Mouse (Mus musculus): ENCODE data around the gene Cct2.
A peak's percentile ranks its signal among the peaks of the same experiment; 100 is the strongest.

The Cct2 gene

DNA sequence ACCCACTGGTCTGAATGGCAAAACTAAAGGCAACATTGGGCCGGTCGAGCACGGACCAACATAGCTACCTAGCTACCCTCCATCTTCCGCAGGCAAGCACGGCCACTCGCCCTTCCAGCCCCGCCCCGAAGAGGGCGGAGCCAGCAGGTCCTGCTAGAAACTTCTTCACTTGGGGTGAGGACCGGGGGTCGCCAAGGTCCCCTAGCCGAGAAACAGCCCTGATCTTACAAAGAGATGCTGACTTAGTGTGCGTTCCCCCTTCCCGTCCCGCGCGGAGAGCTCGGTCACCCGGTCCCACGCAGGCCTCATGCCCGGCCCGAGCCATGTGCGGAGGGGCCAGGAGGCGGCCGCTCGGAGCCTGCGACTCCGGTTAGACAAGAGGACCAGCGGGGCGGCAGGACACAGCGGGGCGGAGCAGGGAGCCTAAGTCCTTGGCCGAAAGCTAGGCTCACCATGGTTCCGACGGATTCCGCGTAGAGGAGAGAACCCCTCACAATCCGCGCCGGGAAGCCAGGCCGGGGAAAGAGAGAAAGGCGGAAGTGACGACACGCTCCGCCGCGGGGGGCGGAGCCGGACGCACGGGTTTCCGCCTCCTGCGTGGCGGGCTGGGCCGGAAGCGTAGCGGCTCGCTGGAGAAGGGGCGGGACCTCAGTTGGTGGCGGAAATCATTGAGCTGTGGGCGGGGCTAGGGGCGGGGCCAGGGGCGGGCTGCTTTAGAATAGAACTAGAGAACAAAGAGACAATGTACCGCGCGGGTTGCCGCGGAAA lies at the start of gene Cct2:
Gene Cct2 (minus strand): TSS at position 561 of the 768 bp plus-strand sequence.
- DNase-seq: peak; percentile 95

DNA sequence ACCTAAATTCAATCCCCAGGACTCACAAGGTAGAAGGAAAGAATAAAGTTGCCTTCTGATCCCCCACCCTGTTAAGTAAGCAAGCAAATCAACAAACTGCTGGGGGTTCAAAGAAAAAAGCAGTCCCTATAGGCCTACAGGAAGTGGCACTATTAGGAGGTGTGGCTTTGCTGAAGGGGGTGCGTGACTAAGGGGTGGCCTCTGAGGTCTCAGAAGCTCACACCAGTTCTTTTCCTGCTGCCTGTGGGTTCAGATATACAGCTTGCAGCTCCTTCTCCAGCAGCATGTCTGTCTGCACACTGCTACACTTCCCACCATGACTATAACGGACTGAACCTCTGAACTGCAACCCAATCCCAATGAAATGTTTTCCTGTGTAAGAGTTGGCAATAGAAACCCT lies 48.9 kb upstream of the Cct2 start:
- no peak for DNase-seq

DNA sequence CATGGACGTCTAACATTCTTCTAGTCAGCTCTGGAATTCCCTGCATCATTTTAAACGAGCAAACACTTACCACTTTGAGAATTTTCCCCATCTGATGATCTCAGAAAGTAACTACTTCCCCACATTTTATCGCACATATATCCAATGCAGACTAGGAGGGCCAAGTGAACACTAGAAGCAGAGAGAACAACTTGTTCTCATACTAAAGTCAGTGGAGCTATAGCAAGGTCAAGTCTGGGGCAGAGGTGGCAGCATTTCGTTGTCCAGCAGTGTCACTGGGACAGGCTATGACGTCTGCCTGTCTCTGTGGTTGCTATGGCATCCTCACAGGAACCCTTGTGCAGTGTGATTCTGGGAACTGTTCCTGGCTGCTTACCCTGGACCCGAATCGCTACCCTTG lies 47.8 kb upstream of the Cct2 start:
- DNase-seq: no peak

DNA sequence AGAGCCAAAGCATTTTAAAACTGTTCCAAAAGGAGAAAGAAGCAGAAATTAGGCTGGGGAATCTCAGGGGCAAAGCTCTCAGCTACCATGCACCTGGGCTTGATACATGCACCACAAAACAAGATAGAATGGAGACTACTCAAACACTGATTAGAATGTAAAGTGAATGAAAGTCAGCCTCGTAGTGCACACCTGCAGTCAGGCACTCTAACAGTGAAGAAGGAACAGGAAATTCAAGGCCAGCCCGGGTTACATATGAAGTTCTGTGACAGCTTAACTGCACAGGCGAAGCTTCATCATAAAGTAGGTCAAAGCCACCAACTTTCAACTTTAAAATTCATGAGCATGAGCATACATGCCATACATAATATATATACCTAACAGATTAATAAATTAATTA lies 46.7 kb upstream of the Cct2 start:
- no peak for DNase-seq

DNA sequence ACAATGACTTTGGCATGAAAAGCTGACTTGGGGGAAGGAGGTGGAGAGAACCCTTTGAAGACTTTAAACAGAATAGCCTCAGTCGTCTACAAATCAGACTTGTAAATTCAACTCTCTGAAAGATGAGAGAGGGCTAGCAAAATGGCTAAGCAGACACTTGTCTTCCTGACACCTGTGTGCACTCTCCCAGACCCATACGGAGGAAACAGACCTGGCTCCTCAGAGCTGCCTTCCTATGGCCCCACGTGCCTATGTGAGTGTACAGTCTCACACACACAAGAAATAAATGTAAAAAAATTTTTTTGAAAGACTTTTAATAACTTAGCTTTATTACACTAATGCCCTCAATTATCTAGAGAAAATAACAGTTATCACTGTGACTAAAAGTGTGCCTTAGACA lies 43.1 kb upstream of the Cct2 start:
- DNase-seq: no peak

DNA sequence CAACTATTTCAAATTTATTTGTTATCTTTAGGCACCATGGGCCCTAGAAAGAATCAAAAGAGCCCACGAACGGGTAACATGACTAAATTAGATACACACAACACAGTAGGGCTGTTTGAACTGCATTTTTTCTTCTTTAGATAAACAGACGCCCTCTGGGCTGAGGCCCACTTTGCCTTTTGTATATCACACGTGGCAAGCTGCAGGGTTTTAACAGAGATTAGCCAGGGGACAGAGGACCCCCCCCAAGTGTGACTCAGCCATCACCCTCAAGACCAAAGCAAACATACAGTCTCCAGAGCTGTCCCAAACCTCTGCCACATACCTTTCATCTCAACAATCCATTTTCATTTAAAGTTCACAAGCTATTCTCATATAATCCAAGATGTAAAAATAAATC lies 42.6 kb upstream of the Cct2 start:
- DNase-seq: no peak

DNA sequence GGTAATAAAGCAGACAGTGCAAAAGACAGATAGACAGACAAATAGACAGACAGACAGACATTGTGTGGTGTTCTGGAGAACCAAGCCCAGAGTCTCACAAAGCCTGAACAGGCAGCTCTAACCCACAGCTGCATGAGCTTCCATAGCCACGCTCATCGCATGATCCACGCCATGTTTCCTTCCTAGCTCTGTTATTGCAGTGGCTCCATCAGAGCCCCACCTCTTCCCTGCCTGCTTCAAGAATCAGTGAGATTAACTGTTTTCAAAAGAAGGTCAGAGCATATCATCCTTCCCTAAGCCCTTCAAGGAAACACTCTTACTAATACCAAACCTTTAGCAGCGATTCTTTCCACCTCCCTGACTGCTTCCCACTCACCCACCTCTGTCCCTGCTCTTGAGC lies 41.4 kb upstream of the Cct2 start:
- no peak for DNase-seq

DNA sequence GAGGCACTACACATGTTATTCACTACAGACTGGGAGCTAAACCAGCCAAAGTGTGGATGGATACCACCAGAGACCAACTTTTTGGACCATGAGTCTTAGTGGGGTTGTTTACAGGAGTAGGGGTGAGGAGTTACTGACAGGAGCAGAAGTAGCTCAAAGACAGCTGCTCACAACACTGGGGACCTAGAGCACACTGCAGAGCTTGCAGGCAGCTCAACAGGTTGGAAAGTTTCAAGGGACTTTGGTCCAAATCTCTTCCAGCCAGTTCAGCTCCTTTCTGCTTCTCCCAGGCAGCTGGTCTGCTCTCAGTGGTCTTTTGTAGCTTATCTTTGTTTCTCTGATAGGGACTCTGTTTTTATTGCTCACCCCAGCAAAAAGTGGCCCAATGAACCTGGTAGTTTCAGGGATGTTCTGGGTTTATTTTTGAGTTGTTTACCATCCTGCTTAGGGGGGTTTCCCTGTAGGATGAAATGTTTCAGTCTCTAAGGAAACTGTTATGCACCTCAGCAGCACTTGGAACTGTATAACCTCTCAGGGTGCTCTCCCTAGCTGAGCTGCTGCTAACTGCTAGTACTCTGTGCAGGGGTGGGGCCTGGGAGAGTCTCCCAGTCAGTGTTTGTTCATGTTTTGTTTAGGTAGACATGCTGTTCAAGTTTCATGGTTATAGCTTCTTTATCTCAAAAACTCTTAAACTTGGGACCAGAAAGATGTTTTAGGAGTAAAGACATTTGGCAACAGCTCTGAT lies 40.4 kb upstream of the Cct2 start:
- DNase-seq: no peak

DNA sequence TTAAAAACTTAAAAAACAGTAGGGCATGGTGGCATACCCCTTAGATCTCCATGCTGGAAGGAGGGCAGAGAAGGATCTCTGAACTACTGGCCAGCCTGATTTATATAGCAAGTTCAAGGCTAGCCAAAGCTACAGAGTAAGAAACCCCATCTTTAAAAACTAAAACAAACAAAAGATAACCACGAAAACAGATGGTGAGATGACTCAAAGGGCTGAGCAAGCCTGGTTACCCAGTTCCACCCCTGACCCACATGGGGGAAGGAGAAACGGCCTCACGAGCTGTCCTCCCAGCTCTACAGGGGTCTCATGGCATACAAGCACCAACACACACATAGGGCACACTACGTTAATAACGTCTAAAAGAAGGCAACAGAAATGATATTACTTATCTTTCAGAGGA lies 36.6 kb upstream of the Cct2 start:
- no peak for DNase-seq

DNA sequence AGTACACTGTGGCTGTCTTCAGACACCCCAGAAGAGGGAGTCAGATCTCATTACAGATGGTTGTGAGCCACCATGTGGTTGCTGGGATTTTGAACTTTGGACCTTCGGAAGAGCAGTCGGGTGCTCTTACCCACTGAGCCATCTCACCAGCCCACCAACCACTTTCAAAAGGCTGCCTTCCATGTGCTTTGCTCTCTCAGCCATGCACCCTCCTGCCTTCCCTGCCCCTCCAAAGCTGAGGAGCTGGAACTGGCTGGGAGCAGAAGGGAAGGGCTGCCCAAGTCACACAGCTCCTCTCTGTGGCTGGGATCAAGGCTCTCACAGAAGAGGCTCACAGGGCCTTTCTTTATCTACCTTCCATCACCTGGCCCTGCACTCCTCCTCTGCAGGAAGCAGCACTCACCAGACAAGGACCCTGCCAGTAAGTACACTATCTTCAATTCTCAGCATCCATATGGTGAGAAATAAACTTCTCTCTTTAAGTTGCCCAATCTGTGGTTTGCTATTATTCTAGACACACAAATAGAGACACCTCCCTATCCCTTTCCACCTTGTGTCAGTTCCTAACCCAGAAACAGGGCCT lies 33.6 kb upstream of the Cct2 start:
- no peak for DNase-seq

DNA sequence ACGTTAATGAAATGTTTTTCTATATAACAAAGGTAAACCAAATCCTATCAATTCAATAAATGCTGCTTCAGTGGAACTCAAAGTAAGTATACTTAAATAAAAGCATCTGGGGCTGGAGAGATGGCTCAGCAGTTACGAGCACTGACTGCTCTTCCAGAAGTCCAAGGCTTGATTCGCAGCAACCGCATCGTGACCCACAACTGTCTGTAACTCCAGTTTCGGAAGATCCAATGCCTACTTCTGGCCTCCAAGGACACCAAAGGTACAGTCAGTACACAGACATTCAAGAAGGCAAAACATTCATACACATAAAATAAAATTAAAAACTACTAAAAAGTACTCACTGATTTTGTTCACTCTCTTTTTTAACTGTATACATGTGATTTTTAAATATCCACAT lies 32.5 kb upstream of the Cct2 start:
- no peak for DNase-seq

DNA sequence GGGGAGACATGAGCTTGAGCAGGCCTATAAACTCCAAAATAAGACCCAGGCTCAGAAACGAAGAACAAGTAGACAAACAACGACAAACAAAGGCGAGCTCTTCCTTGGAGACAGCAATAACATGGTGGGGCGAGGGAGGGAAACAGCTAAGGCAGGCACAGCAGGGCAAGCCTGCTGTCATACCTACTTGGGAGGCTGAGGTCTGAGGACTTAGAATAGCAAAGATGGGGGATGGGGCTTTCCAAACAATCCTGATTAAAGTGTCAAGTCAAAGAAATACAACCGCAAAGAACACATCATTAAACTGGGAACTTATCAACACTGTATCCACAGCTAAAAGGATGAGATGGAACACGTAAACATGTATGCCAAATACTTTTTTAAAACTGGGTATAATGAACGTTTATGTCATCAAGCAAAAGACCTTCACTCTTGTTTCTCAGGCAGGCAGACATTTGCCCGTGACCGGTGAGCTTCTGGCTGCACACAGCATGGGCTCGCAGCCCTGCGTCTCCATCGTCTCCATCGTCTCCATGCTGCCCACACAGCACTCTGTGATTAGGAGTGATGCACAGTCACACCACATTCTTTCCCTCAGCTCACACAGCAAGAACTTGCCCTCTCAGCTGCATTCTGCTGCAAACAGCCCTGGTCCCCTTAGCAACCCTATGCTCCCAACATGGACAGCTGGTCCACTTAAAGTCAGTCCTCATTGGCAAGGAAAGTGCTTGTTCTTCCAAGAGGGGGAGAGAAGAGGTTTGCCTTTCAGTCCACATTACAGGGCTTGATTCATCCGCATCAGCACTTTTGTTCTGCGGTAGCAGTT lies 31.1 kb upstream of the Cct2 start:
- peak; percentile 79 for DNase-seq

DNA sequence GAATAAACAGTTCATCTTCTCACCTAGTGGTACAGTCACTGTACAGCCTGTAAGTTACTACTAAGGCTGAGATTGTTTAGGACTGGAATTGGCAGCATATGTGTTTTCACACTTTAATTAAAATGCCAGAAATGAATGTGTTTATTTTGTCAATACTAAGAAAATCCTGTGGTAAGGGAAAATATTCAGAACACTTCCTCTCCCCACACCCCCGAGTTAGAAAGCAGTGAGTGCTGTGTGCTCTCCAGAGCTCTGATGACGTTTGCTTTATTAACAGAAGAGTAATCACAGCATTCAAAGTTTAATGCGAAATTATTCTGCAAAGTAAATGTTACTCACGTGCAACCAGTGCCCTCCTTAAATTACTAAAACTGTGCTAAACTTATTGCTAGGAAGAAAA lies 26.0 kb upstream of the Cct2 start:
- DNase-seq: peak; percentile 27

DNA sequence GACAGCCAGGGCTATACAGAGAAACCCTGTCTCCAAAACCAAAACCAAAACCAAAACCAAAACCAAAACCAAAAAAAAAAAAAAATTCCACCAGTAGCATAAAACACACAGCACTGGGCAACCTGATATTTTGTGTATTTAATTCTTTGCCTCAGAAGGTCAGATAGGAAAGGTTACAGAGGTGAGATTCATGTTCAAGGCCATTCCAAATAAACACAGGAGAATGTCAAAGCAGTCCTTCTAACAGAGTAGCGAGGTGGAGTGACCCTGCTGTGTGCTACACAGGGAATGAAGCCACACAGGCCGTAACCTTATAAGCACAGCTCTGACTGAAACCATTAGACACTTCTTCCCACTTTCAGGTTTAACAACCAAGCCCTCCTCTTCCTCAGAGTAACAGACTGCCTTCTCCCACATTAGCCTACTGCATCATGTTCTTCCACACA lies 18.3 kb upstream of the Cct2 start:
- no peak for DNase-seq

DNA sequence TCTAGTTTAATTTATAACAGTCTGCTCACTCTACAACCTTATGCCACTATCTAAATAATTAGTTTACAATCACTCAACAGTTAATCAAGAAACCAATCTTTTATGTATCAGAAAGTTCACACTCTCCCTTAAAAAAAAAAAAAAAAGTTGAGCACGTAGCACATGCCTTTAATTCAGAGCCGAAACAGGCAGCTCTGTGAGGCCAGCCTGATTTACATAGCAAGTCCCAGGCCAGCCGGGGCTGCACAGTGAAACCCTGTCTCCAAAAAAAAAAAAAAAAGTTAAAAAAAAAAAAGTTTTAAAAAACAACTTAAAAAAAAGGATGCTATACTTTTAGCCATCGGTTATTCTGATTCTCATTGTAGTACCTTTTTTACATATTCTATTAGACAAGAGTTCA lies 17.7 kb upstream of the Cct2 start:
- no peak for DNase-seq

DNA sequence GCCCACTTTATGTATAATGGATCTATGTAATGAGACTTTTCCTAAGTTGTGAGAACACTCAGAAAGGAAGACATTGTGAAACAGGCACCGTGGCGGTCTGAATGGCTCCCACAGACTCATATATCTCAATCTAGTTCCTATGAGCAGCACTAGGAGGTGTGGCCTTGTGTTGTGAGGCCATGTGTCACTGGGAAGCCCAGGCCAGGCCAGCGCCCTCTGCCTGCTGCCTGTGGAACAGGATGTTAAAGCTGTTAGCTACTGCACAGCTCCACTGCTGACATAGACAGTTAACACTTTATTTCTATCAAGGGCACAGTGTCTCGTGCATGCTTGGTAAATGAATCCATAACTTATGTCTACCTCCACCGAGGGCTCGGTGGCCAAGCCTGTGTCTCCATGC lies 14.7 kb upstream of the Cct2 start:
- DNase-seq: peak; percentile 75

DNA sequence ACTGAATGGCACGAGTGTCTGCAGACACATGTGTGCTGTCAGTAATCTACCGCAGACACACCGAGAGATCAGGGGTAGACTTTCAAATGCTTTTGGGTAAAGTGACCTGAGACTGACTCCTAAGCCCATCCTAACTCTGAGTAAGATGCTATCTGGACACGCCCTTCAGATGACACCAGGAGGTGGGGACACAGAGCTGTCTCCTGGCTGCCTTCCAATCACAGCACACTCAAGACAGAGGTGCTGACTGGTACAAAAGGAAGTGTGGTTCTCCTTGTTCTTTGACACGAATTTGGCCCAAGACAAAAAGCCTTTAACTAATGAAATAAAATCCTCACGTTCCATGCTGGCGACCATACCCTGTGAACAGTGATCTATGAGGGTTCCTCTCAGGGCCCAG lies 9.6 kb upstream of the Cct2 start:
- no peak for DNase-seq

DNA sequence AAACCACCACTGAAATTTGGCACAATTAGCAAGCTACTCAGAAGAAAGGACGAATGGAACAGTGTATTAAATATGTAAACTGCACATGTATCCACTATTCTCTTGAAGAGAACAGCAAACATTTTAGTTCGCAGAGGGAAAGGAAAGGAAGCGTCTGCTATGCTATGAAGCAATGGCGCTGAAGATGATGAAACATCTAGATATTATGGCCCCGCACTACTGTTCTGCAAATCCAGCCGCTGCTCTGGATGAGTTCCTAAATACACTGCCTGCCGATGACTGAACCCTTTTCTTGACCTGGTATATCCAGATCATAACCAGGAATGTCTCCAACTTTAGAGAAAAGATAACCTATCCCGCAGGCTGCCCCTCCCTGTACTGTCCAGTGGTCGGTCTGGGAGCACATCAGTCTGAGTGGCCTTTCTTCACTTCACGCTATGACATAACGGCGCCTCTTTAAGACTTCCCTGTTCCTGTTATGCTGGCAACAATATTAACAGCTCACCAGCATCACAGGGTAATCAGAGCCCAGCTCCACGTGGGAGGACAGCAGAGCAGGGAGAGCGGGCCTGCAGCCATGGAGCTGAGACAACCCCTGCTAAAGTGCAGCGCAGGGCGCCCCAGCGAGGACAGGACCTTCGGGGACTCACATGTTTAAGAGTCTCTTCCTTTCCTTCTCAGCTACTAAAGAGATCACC lies 8.7 kb upstream of the Cct2 start:
- peak; percentile 13 for DNase-seq

DNA sequence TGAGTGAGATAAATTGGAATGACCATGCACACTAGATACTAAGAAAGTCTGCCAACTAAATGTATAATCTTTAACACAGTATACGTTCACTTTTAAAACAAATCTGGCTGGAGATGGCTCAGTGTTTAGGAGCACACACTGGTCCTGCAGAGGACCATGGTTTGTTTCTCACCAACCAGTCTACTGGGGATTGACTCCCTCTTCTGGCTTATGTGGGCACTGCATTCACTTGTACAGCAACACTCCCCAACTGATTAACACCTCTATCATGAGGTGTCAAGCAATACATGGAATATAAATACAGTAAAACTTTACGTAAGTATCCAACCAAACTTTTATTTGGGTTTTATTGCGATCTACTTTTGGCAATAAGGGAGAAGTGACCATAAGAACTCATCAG lies 5.5 kb upstream of the Cct2 start:
- DNase-seq: no peak

DNA sequence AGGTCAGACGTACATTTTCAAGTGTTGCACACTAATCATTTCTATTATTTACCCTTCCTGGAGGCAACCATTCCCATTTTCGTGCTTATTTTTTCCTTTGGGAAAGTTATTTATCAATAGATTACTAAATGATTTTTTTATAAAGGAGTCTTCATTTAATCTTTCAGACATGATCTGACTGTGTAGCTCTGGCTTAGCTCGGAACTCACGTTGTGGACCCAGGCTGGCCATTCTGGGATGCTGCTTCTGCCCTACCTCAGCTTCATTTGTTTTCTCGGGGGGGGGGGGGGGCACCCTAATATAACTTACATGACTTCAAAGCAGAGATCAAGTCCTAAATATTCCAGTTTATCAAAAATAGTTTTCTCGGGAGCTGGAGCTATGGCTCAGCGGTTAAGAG lies 462 bp upstream of the Cct2 start:
- DNase-seq: no peak

DNA sequence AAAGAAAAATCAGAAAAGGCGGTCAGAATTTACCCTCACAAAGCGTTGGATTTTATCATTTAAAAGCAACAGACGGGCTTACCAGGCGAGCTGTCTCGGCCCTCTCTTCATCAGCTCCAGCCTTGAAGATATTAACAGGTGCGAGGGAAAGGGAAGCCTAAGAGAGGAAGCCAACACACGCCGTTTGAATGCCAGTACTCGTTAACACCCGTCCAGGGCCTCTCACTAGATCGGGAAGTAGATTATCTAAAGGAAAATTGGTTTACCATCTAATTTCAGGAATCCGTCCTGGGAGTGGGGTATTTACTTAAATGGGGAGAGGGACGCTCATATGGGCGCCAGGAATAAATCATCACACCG lies 740 bp downstream of the Cct2 start:
- no peak for DNase-seq

DNA sequence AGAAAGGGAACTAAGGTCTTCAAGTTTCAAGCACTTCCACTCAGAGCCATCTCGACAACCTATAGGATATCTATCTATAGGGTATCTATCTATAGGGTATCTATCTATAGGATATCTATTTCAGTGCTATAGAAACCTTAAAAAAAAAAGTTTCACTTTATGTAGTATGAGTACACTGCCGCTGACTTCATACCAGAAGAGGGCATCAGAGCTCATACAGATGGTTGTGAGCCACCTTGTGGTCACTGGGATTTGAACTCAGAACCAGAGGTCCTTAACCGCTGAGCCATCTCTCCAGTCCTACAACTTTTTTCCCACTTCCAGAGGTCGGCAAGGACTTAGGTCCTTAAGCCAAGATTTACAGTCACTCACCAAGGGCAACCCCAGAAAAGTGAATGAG lies 7.9 kb downstream of the Cct2 start:
- DNase-seq: no peak
